Mouse (Mus musculus): ENCODE data around the gene Jtb.

- TF ChIP-seq CTCF (IDR thresholded peaks at IDR 0.05; ENCODE audit: low read depth) (no peak), EP300 (IDR thresholded peaks at IDR 0.05; ENCODE audit: low read depth) (no peak)
These were observed 36.8 kb downstream of the Jtb start for GRCm38 (mm10) chr3:90268190-90268589.
